Mouse (Mus musculus) CH12.LX (cell line): ENCODE results near the gene Gm20388. TPM values are rescaled to one million over a fixed set of nuclear protein-coding genes. Genes with fewer than 3 reads are reported as not detected.

Experiments
- DNase-seq: peaks from one replicate; pipeline ENCODE4 v3.0.0-alpha.2; 2013; ENCODE audit errors: extremely low read depth
- H3K27ac ChIP-seq: 2 replicates; pipeline ENCODE4 v1.5.1; 2012; ENCODE audit warnings: low read depth, mild to moderate bottlenecking, control low read depth, moderate library complexity; ENCODE audit not compliant: insufficient read depth
- H3K27me3 ChIP-seq: replicated peaks from 2 replicates; pipeline ENCODE3; 2012; ENCODE audit warnings: inconsistent platforms
- H3K36me3 ChIP-seq, 2 experiments: replicated peaks in 1 of 2; 2 replicates each; pipeline versions ENCODE3 to v1.6.1; 2012; ENCODE audit warnings: inconsistent platforms in 1 of 2, low read length in 1 of 2, mild to moderate bottlenecking in 1 of 2, mixed read lengths in 1 of 2, moderate library complexity in 1 of 2; ENCODE audit not compliant: control insufficient read depth in 1 of 2, insufficient read depth in 1 of 2
- H3K4me1 ChIP-seq, 2 experiments: 2 replicates each; pipeline ENCODE4 v1.6.1; 2012; ENCODE audit warnings: inconsistent platforms in 1 of 2, moderate library complexity in 1 of 2; ENCODE audit not compliant: insufficient read depth in 2 of 2, control insufficient read depth in 1 of 2
- H3K4me2 ChIP-seq: 2 replicates; pipeline ENCODE4 v1.6.1; 2012; ENCODE audit warnings: low read depth, mild to moderate bottlenecking, control low read depth; ENCODE audit not compliant: poor library complexity, insufficient read depth, severe bottlenecking
- H3K4me3 ChIP-seq, 3 experiments: fragments of 150-350 bp in 1 of 3; sonication (generic) in 1 of 3; replicated peaks in 1 of 3; 2 replicates each; pipeline versions ENCODE3 to v1.5.1; 2011 to 2012; ENCODE audit warnings: low read depth in 2 of 3, low read length in 2 of 3, mild to moderate bottlenecking in 2 of 3, moderate library complexity in 2 of 3, control low read depth in 1 of 3, improper control_type of control experiment in 1 of 3, inconsistent platforms in 1 of 3, mixed read lengths in 1 of 3; ENCODE audit not compliant: poor library complexity in 1 of 3
- H3K79me2 ChIP-seq: replicated peaks from 2 replicates; pipeline ENCODE4 v1.6.1; 2012; ENCODE audit warnings: mild to moderate bottlenecking, moderate library complexity; ENCODE audit not compliant: control insufficient read depth, poor library complexity, insufficient read depth, severe bottlenecking; ENCODE audit errors: extremely low read depth
- H3K9ac ChIP-seq: 2 replicates; pipeline ENCODE4 v1.6.1; 2012; ENCODE audit warnings: low read depth, mild to moderate bottlenecking, control low read depth, moderate library complexity; ENCODE audit not compliant: insufficient read depth
- H3K9me3 ChIP-seq: replicated peaks from 2 replicates; pipeline ENCODE3; 2012; ENCODE audit warnings: low read length, inconsistent platforms, mixed read lengths
- BHLHE40 ChIP-seq: IDR thresholded peaks from 2 replicates; pipeline ENCODE4 v1.6.1; 2011; ENCODE audit warnings: mild to moderate bottlenecking, low read depth, low read length, improper control_type of control experiment
- CHD2 ChIP-seq: IDR thresholded peaks from 2 replicates; pipeline ENCODE4 v1.6.1; 2011; ENCODE audit warnings: low read length, improper control_type of control experiment
- CTCF ChIP-seq, 2 experiments: IDR thresholded peaks in 1 of 2; conservative IDR thresholded peaks in 1 of 2; 2 replicates each; pipeline ENCODE4 v1.5.1; 2011 to 2012; ENCODE audit warnings: low read depth in 2 of 2, low read length in 2 of 2, improper control_type of control experiment in 1 of 2, inconsistent platforms in 1 of 2, mild to moderate bottlenecking in 1 of 2, moderate library complexity in 1 of 2
- ELF1 ChIP-seq: IDR thresholded peaks from 2 replicates; pipeline ENCODE4 v1.6.1; 2014; ENCODE audit warnings: low read depth, mild to moderate bottlenecking, inconsistent platforms, low read length, improper control_type of control experiment
- ETS1 ChIP-seq: conservative IDR thresholded peaks from 2 replicates; pipeline ENCODE4 v1.6.1; 2012; ENCODE audit warnings: low read depth, mild to moderate bottlenecking, inconsistent platforms, low read length, improper control_type of control experiment, moderate library complexity
- HCFC1 ChIP-seq: IDR thresholded peaks from 2 replicates; pipeline ENCODE4 v1.6.1; 2012; ENCODE audit warnings: low read depth, mild to moderate bottlenecking, inconsistent platforms, low read length, improper control_type of control experiment
- JUN ChIP-seq: IDR thresholded peaks from 2 replicates; pipeline ENCODE4 v1.6.1; 2011; ENCODE audit warnings: low read depth, mild to moderate bottlenecking, low read length, improper control_type of control experiment, moderate library complexity; ENCODE audit not compliant: insufficient read depth
- JUND ChIP-seq: conservative IDR thresholded peaks from 2 replicates; pipeline ENCODE4 v1.6.1; 2011; ENCODE audit warnings: low read depth, low read length, improper control_type of control experiment
- KAT2A ChIP-seq: IDR thresholded peaks from 2 replicates; pipeline ENCODE4 v1.6.1; 2012; ENCODE audit warnings: low read length, improper control_type of control experiment, inconsistent platforms; ENCODE audit not compliant: insufficient replicate concordance
- MAFK ChIP-seq: IDR thresholded peaks from 2 replicates; pipeline ENCODE4 v1.6.1; 2011; ENCODE audit warnings: low read length, improper control_type of control experiment; ENCODE audit not compliant: insufficient replicate concordance
- MAX ChIP-seq: IDR thresholded peaks from 2 replicates; pipeline ENCODE4 v1.6.1; 2011; ENCODE audit warnings: low read length, improper control_type of control experiment
- MAZ ChIP-seq: IDR thresholded peaks from 2 replicates; pipeline ENCODE4 v1.6.1; 2012; ENCODE audit warnings: low read depth, mild to moderate bottlenecking, inconsistent platforms, low read length, improper control_type of control experiment, moderate library complexity
- MXI1 ChIP-seq: IDR thresholded peaks from 2 replicates; pipeline ENCODE4 v1.6.1; 2011; ENCODE audit warnings: mild to moderate bottlenecking, low read depth, low read length, improper control_type of control experiment
- NELFE ChIP-seq: IDR thresholded peaks from 2 replicates; pipeline ENCODE4 v1.6.1; 2011; ENCODE audit warnings: low read depth, low read length, improper control_type of control experiment
- POLR2AphosphoS2 ChIP-seq: IDR thresholded peaks from 2 replicates; pipeline ENCODE4 v1.6.1; 2011; ENCODE audit warnings: low read depth, low read length, improper control_type of control experiment
- RAD21 ChIP-seq: IDR thresholded peaks from 2 replicates; pipeline ENCODE4 v1.6.1; 2011; ENCODE audit warnings: low read depth, mild to moderate bottlenecking, low read length, improper control_type of control experiment, moderate library complexity
- RCOR1 ChIP-seq: conservative IDR thresholded peaks from 2 replicates; pipeline ENCODE4 v1.6.1; 2012; ENCODE audit warnings: low read depth, mild to moderate bottlenecking, inconsistent platforms, low read length, improper control_type of control experiment
- SMC3 ChIP-seq: IDR thresholded peaks from 2 replicates; pipeline ENCODE4 v1.6.1; 2011; ENCODE audit warnings: low read depth, low read length, improper control_type of control experiment
- USF1 ChIP-seq: IDR thresholded peaks from 2 replicates; pipeline ENCODE4 v1.6.1; 2014; ENCODE audit warnings: low read depth, mild to moderate bottlenecking, inconsistent platforms, low read length, improper control_type of control experiment
- USF2 ChIP-seq: conservative IDR thresholded peaks from 2 replicates; pipeline ENCODE4 v1.6.1; 2011; ENCODE audit warnings: low read depth, low read length, improper control_type of control experiment
- ZNF384 ChIP-seq: IDR thresholded peaks from 2 replicates; pipeline ENCODE4 v1.6.1; 2012; ENCODE audit warnings: low read depth, low read length, improper control_type of control experiment, inconsistent platforms
- dilution Hi-C: fragments of 300-500 bp; cut with MboI; formaldehyde crosslinking; loops from 2 replicates; pipeline ENCODE4 v1.14.3; 2020; ENCODE audit warnings: low sequenced_read_pairs; ENCODE audit not compliant: extremely low pct_unique_long_range_greater_than_20kb, extremely low pct_ligation_motif_present
- in situ Hi-C: fragments of 300-500 bp; cut with MboI; formaldehyde crosslinking; loops from 3 replicates; pipeline ENCODE4 v1.14.3; 2019; ENCODE audit warnings: low sequenced_read_pairs, low pct_ligation_motif_present, low pct_unique_long_range_greater_than_20kb, mixed read lengths
- polyA plus RNA-seq: library from polyadenylated mRNA; unstranded; fragments of >175 nt; gene quantifications from 2 replicates; pipeline ENCODE4 v1.2.1, GENCODE M21; 2012; ENCODE audit warnings: low read depth; ENCODE audit not compliant: insufficient read length
- total RNA-seq, 2 experiments: library from RNA; depleted of rRNA; stranded (reverse); fragments of 300-350 nt in 1 of 2; fragments of >200 nt in 1 of 2; gene quantifications; 2 replicates each; pipeline ENCODE4 v1.2.3; 2012 to 2014

Gm20388 gene
- total and polyA plus RNA-seq, 3 experiments = 14.8 to 26.3 (median 22.2) TPM

DNA sequence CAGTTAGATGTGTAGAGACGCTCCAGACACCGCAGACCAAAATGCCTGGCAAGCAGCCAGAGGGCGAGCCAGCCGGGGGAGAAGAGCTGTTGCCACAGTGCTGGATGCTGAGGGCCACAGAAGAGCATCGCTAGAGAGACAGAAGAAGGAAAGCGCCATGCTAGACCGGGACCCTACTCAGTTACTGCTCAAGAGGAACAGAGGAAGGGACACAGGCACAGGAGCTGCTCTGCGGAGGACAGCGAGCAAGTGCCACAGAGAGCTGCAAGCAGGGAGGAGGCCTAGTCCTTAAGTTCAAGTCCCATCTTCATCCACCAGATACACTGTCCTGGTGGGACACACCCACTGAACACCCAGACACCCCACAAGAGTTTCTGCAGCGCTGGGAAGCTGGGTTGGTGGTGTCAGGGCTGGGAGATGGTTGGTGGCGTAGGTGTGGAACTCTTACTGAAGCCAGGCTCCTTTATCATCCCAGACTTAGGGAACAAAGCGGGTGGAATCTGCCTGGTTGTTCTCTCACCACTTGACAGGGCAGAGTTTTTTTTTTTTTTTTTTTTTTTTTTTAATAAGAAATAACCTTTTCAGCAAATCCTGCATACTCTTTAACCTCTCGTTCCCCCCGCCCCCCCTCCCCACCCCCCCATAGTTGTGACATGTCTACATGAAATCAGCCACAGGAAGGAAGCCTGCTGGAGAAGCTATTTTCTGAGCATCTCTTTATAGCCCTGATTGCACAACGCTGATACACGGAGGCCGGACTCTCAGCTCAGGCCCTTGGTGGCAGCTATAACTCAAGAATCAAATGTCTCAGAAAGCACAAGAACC is 786.7 kb downstream of the Gm20388 start:
- no peak for DNase-seq
- Histone ChIP-seq H3K36me3 (no peaks in the 10 kb centered on the region), H3K4me1 (peaks cover 11 to 35% of the 10 kb centered on the region in 2 experiments), H3K9me3 (peaks cover 7% of the 10 kb centered on the region), H3K79me2 (no peaks in the 10 kb centered on the region), H3K9ac (no peak overlapping the region), H3K4me2 (no peak overlapping the region), H3K27ac (no peak overlapping the region), H3K4me3 (no peak overlapping the region), H3K27me3 (peaks cover 25% of the 10 kb centered on the region)
- dilution Hi-C loops = no loop called here
- in situ Hi-C loops = no loop called here
- no peak for TF ChIP-seq RCOR1
- TF ChIP-seq POLR2AphosphoS2 = no peak
- no peak for TF ChIP-seq HCFC1
- TF ChIP-seq JUN = no peak
- no peak for TF ChIP-seq MAFK
- TF ChIP-seq MXI1 = no peak
- no peak for TF ChIP-seq MAZ
- TF ChIP-seq NELFE = no peak
- TF ChIP-seq CHD2 = no peak
- no peak for TF ChIP-seq MAX
- TF ChIP-seq BHLHE40 = no peak
- no peak for TF ChIP-seq CTCF (conservative IDR thresholded peaks at IDR 0.05 in 1 of 2, IDR thresholded peaks at IDR 0.05 in 1 of 2; ENCODE audit: low read depth in 2 of 2, low read length in 2 of 2)
- TF ChIP-seq ZNF384 = no peak
- TF ChIP-seq RAD21 = no peak
- TF ChIP-seq USF1 = no peak
- TF ChIP-seq KAT2A = no peak
- TF ChIP-seq SMC3 = no peak
- no peak for TF ChIP-seq USF2
- no peak for TF ChIP-seq ETS1

- in situ Hi-C loops = no loop called here
Observed at GRCm38 (mm10) chr8:120697979-120698272, 787.3 kb downstream of the Gm20388 start.

More at GRCm38 (mm10) chr8:120697979-120698272, 787.3 kb downstream of the Gm20388 start:
- peak; percentile 31 to 43; a peak in 3 of 4 replicates for TF ChIP-seq CTCF (conservative IDR thresholded peaks at IDR 0.05 in 1 of 2, IDR thresholded peaks at IDR 0.05 in 1 of 2; ENCODE audit: low read depth in 2 of 2, low read length in 2 of 2)
- no peak for TF ChIP-seq JUND
- no peak for TF ChIP-seq BHLHE40
- peak; percentile 21 for TF ChIP-seq RAD21
- peak; percentile 45 for TF ChIP-seq SMC3
- no peak for TF ChIP-seq ELF1
- DNase-seq = no peak
- Histone ChIP-seq H3K4me2 (no peak overlapping the region), H3K9me3 (peaks cover 7% of the 10 kb centered on the region), H3K27ac (no peak overlapping the region), H3K4me1 (peaks cover 12 to 41% of the 10 kb centered on the region in 2 experiments), H3K79me2 (no peaks in the 10 kb centered on the region), H3K27me3 (peaks cover 23% of the 10 kb centered on the region), H3K4me3 (no peak overlapping the region), H3K9ac (no peak overlapping the region), H3K36me3 (no peaks in the 10 kb centered on the region)
- dilution Hi-C loops = no loop called here
